ENCODE assay signal across 22 mouse cellular contexts in the genomic region with DNA sequence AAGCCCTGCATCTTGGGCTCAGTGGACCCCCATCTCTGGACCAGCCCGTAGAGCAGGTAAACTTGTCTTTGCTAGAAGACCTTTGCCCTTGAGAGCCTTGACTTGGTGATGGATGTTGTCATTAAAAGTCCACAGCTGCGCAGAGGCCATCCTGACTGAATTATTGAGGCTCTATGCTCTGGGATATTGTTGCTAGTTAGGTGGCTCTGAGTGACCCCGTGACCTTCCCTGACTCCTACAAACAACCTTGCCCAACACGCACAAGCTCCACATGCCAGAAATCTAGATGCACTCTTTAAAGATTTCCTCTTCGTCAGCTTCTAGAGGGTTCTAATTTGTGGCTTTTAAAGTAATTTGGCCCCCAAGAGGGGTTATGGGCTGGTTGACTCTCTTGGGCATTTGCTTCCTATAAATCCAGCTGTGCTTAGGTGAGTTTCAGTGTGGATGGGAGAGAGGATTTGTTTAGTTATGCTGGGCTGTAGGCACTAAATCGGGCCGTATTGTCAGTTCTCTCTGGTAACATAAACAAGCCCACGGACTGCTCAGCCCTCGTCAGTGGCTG.
DNase-seq lines count a peak whose midpoint lies in the region; ATAC-seq lines count a peak whose summit lies in the region.
"Had no signal": no experiment of that assay in that cellular context is flagged by ENCODE, and none has a peak within 500 bp of the region (broad histone marks: within the 10 kb centered on the region; RNA-seq: fewer than 3 reads in every experiment).

No protein-coding gene starts in this region.

- 21% methylated on average over 9 of the region's 9 CpGs for WGBS in kidney, embryonic 16.5 days
- 11% methylated on average over 9 of the region's 9 CpGs for WGBS in limb, embryonic 10.5 days
- WGBS in heart, embryonic 11.5 days (ENCODE audit: insufficient replicate concordance) = 61% methylated on average over 9 of the region's 9 CpGs

- no peak overlapping the region for H3K4me3 ChIP-seq in kidney, embryonic 16.5 days (ENCODE audit: low read length)
- no peak overlapping the region for H3K4me3 ChIP-seq in limb, embryonic 10.5 days
- H3K4me3 ChIP-seq in heart, embryonic 11.5 days (ENCODE audit: low read depth, low read length) = no peak overlapping the region
- H3K4me3 ChIP-seq: embryonic facial prominence, embryonic 15.5 days; erythroblast, embryonic 14.5 days; forebrain, embryonic 10.5 days; heart, adult 2 months; heart, embryonic 13.5 days; hindbrain, embryonic 12.5 days had no signal

- no peak for DNase-seq in kidney, postnatal 25 days
- peak; percentile 49 for DNase-seq in embryo, embryonic 11 days
- DNase-seq in limb, embryonic 10.5 days (ENCODE audit: low spot score) = peak; percentile 60
- no peak for DNase-seq in urinary bladder, postnatal 4 days (ENCODE audit: low spot score in 2 of 2)
- no peak for DNase-seq in cerebellum, adult 11 months
- DNase-seq: adrenal gland, adult 2 months; adrenal gland, postnatal 25 days; cerebellum, adult 2 months; cerebellum, postnatal 10 days; gastrocnemius, postnatal 10 days; heart, adult 2 months; heart, postnatal 36 days had no signal

- no peaks in the 10 kb centered on the region for H3K27me3 ChIP-seq in kidney, embryonic 16.5 days (ENCODE audit: insufficient read depth, low read length)
- H3K27me3 ChIP-seq in limb, embryonic 10.5 days (ENCODE audit: low read depth, poor library complexity, severe bottlenecking) = no peaks in the 10 kb centered on the region
- no peaks in the 10 kb centered on the region for H3K27me3 ChIP-seq in heart, embryonic 11.5 days (ENCODE audit: control insufficient read depth, insufficient read depth, low read length)
- H3K27me3 ChIP-seq: embryonic facial prominence, embryonic 15.5 days; heart, embryonic 13.5 days; hindbrain, embryonic 12.5 days had no signal

- H3K36me3 ChIP-seq in kidney, embryonic 16.5 days (ENCODE audit: insufficient read depth, low read length) = no peaks in the 10 kb centered on the region
- H3K36me3 ChIP-seq in limb, embryonic 10.5 days = 0 out of 2 replicates have a peak, but pooled peaks cover 3% of the 10 kb centered on the region
- H3K36me3 ChIP-seq in heart, embryonic 11.5 days (ENCODE audit: control insufficient read depth, insufficient read depth, low read length) = no peaks in the 10 kb centered on the region
- H3K36me3 ChIP-seq: embryonic facial prominence, embryonic 15.5 days; forebrain, embryonic 10.5 days; heart, embryonic 13.5 days; hindbrain, embryonic 12.5 days had no signal

- no peak for ATAC-seq in kidney, embryonic 16.5 days (ENCODE audit: low FRiP score, low TSS enrichment)
- no peak for ATAC-seq in heart, embryonic 11.5 days (replicated peaks; ENCODE audit: insufficient number of reproducible peaks, low FRiP score, low TSS enrichment)
- ATAC-seq: forebrain, embryonic 14.5 days; hindbrain, embryonic 16.5 days; inflammation-experienced regulatory T-cells, adult 6 months had no signal

- 0 out of 2 replicates have a peak, but pooled peaks cover 5% of the 10 kb centered on the region for H3K9me3 ChIP-seq in kidney, embryonic 16.5 days (ENCODE audit: low read length)
- H3K9me3 ChIP-seq in limb, embryonic 10.5 days (replicated peaks) = no peaks in the 10 kb centered on the region
- H3K9me3 ChIP-seq in heart, embryonic 11.5 days (replicated peaks; ENCODE audit: control insufficient read depth, low read length) = peaks cover 4% of the 10 kb centered on the region; the same call in 1 of the 2 replicates
- H3K9me3 ChIP-seq: embryonic facial prominence, embryonic 15.5 days; forebrain, embryonic 10.5 days; heart, embryonic 13.5 days; hindbrain, embryonic 12.5 days had no signal

- no peak overlapping the region for H3K9ac ChIP-seq in kidney, embryonic 16.5 days (replicated peaks; ENCODE audit: low read length)
- no peak overlapping the region for H3K9ac ChIP-seq in heart, embryonic 11.5 days (ENCODE audit: low read depth, low read length)
- H3K9ac ChIP-seq: embryonic facial prominence, embryonic 15.5 days; heart, embryonic 13.5 days; hindbrain, embryonic 12.5 days had no signal

- no peak overlapping the region for H3K4me2 ChIP-seq in kidney, embryonic 16.5 days (replicated peaks; ENCODE audit: low read depth, low read length)
- H3K4me2 ChIP-seq in heart, embryonic 11.5 days = no peak overlapping the region
- H3K4me2 ChIP-seq: embryonic facial prominence, embryonic 15.5 days; heart, embryonic 13.5 days; hindbrain, embryonic 12.5 days had no signal

- H3K27ac ChIP-seq in kidney, embryonic 16.5 days (ENCODE audit: low read length) = 0 out of 2 replicates have a peak overlapping the region, but pooled peaks have one; percentile 35
- H3K27ac ChIP-seq in limb, embryonic 10.5 days = no peak overlapping the region
- H3K27ac ChIP-seq in heart, embryonic 11.5 days (ENCODE audit: low read depth, low read length) = no peak overlapping the region
- H3K27ac ChIP-seq: embryonic facial prominence, embryonic 15.5 days; forebrain, embryonic 10.5 days; heart, adult 2 months; heart, embryonic 13.5 days; hindbrain, embryonic 12.5 days had no signal

- H3K4me1 ChIP-seq in kidney, embryonic 16.5 days (ENCODE audit: insufficient read depth, low read length) = peaks cover 11% of the 10 kb centered on the region; the same call in 1 of the 2 replicates
- H3K4me1 ChIP-seq in limb, embryonic 10.5 days = peaks cover 41% of the 10 kb centered on the region
- no peaks in the 10 kb centered on the region; the same call in 1 of the 2 replicates for H3K4me1 ChIP-seq in heart, embryonic 11.5 days (ENCODE audit: control insufficient read depth, insufficient read depth, low read length)
- H3K4me1 ChIP-seq: embryonic facial prominence, embryonic 15.5 days; forebrain, embryonic 10.5 days; heart, embryonic 13.5 days; hindbrain, embryonic 12.5 days had no signal

Comparison
In these comparisons a context has a peak if more than half of its experiments do, and no peak if none do; other contexts are left out.
1. DNase-seq: peak in embryo, embryonic 11 days (single experiment) and limb, embryonic 10.5 days (single experiment); none in kidney, postnatal 25 days (0 of 2), urinary bladder, postnatal 4 days (0 of 2) and cerebellum, adult 11 months (single experiment).